Mouse (Mus musculus) MEL (cell line): ENCODE data around the gene Lmod2.

Source experiments
- CTCF ChIP-seq, 3 experiments: IDR thresholded peaks in 2 of 3; conservative IDR thresholded peaks in 1 of 3; 2 replicates each; pipeline ENCODE4 v1.5.1; 2011 to 2012; ENCODE audit warnings: low read length in 3 of 3, low read depth in 2 of 3, mild to moderate bottlenecking in 2 of 3, improper control_type of control experiment in 1 of 3, inconsistent platforms in 1 of 3, mixed read lengths in 1 of 3, moderate library complexity in 1 of 3; ENCODE audit not compliant: control insufficient read depth in 1 of 3, insufficient read depth in 1 of 3, poor library complexity in 1 of 3, severe bottlenecking in 1 of 3
- EP300 ChIP-seq, 2 experiments: IDR thresholded peaks; 2 replicates each; pipeline ENCODE4 v1.6.1; 2011; ENCODE audit warnings: improper control_type of control experiment in 2 of 2, low read length in 2 of 2, low read depth in 1 of 2, mild to moderate bottlenecking in 1 of 2
- GATA1 ChIP-seq: IDR thresholded peaks from 2 replicates; pipeline ENCODE4 v1.6.1; 2011; ENCODE audit warnings: low read depth, low read length, improper control_type of control experiment
- HCFC1 ChIP-seq: IDR thresholded peaks from 2 replicates; pipeline ENCODE4 v1.6.1; 2012; ENCODE audit warnings: low read depth, mild to moderate bottlenecking, inconsistent platforms, low read length, improper control_type of control experiment, moderate library complexity
- MXI1 ChIP-seq: IDR thresholded peaks from 2 replicates; pipeline ENCODE4 v1.6.1; 2011; ENCODE audit warnings: mild to moderate bottlenecking, low read depth, low read length, improper control_type of control experiment
- POLR2A ChIP-seq, 2 experiments: IDR thresholded peaks; 2 replicates each; pipeline ENCODE4 v1.6.1; 2011 to 2012; ENCODE audit warnings: low read length in 2 of 2, mild to moderate bottlenecking in 2 of 2, control low read depth in 1 of 2, improper control_type of control experiment in 1 of 2, low read depth in 1 of 2, moderate library complexity in 1 of 2; ENCODE audit not compliant: control insufficient read depth in 1 of 2, insufficient read depth in 1 of 2, poor library complexity in 1 of 2
- RCOR1 ChIP-seq: IDR thresholded peaks from 2 replicates; pipeline ENCODE4 v1.6.1; 2012; ENCODE audit warnings: low read depth, mild to moderate bottlenecking, inconsistent platforms, low read length, improper control_type of control experiment
- ZC3H11A ChIP-seq: IDR thresholded peaks from 2 replicates; pipeline ENCODE4 v1.6.1; 2012; ENCODE audit warnings: low read depth, mild to moderate bottlenecking, inconsistent platforms, low read length, improper control_type of control experiment
- ZMIZ1 ChIP-seq: IDR thresholded peaks from 2 replicates; pipeline ENCODE4 v1.6.1; 2012; ENCODE audit warnings: low read depth, mild to moderate bottlenecking, inconsistent platforms, low read length, improper control_type of control experiment, moderate library complexity

- no peak for TF ChIP-seq RCOR1
- TF ChIP-seq ZMIZ1, result no peak
- TF ChIP-seq CTCF (IDR thresholded peaks at IDR 0.05 in 2 of 3, conservative IDR thresholded peaks at IDR 0.05 in 1 of 3; ENCODE audit: control insufficient read depth in 1 of 3, insufficient read depth in 1 of 3, low read depth in 2 of 3, low read length in 3 of 3, poor library complexity in 1 of 3, severe bottlenecking in 1 of 3), result no peak
- no peak for TF ChIP-seq MXI1
- no peak for TF ChIP-seq HCFC1
- TF ChIP-seq POLR2A (IDR thresholded peaks at IDR 0.05; ENCODE audit: control insufficient read depth in 1 of 2, insufficient read depth in 1 of 2, low read depth in 1 of 2, low read length in 2 of 2, poor library complexity in 1 of 2), result no peak
- TF ChIP-seq GATA1, result no peak
- TF ChIP-seq EP300 (IDR thresholded peaks at IDR 0.05; ENCODE audit: low read depth in 1 of 2, low read length in 2 of 2), result no peak
- TF ChIP-seq ZC3H11A, result no peak
These were observed 34.5 kb downstream of the Lmod2 start for GRCm38 (mm10) chr6:24632061-24632460.
